Mouse (Mus musculus) ES-Bruce4 (cell line): ENCODE data around the gene Gpr132.

ENCODE experiments used
- CTCF ChIP-seq: IDR thresholded peaks from one replicate; pipeline ENCODE4 v1.8.1; 2011; ENCODE audit warnings: low read depth, low read length
- EP300 ChIP-seq: IDR thresholded peaks from 2 replicates; pipeline ENCODE4 v1.6.1; 2011; ENCODE audit warnings: low read depth, low read length; ENCODE audit not compliant: insufficient read depth
- POLR2A ChIP-seq: IDR thresholded peaks from one replicate; pipeline ENCODE4 v1.8.1; 2011; ENCODE audit warnings: low read length; ENCODE audit not compliant: insufficient read depth

DNA sequence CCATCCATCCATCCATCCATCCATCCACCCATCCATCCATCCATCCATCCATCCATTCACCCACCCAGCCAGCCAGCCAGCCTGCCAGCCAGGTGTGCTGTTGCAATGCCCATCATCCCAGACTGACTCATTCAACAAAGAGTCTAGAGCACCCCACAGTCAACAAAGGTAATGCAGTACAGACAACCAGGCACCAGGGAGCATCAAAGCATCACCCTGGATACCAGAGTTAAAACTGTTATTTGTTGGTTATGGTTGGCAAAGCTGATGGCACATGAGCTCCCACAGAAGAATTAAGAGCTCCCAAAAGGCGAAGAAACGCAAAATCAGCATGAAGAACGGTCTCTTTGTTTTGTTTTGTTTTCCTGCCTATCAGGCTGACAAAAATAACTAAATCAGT is 11.7 kb downstream of the Gpr132 start:
- no peak for TF ChIP-seq CTCF
- no peak for TF ChIP-seq POLR2A
- no peak for TF ChIP-seq EP300
